Mouse (Mus musculus): ENCODE data around the gene Pcsk4. TPM values are rescaled to one million over a fixed set of nuclear protein-coding genes. Genes with fewer than 3 reads are reported as not detected.

The Pcsk4 gene
- polyA plus RNA-seq, 1 experiment from 2014 or later, result 4.9 TPM

DNA sequence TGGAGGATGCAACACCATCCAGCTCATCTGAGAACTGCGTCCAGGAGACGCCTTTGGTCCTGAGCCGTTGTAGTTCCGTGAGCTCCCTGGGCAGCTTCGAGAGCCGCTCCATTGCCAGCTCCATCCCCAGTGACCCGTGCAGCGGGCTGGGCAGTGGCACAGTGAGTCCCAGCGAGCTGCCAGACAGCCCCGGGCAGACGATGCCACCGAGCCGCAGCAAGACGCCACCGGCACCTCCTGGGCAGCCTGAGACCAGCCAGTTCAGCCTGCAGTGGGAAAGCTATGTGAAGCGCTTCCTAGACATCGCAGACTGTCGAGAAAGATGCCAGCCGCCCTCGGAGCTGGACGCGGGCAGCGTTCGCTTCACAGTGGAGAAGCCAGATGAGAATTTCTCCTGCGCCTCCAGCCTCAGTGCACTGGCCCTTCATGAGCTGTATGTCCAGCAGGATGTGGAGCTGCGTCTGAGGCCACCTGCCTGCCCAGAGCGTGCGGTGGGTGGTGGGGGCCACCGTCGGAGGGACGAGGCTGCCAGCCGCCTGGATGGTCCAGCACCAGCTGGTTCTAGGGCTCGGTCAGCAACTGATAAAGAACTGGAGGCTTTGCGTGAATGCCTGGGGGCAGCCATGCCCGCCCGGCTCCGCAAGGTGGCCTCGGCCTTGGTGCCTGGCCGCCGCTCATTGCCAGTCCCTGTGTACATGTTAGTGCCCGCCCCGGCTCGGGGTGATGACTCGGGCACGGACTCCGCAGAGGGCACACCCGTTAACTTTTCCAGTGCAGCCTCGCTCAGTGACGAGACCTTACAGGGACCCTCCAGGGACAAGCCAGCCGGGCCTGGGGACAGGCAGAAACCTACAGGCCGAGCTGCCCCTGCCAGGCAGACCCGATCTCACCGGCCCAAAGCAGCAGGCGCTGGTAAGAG lies 16.5 kb downstream of the Pcsk4 start:
- no peak for ATAC-seq (ENCODE audit: low read depth)
- peaks cover 5% of the 10 kb centered on the region for H3K4me1 ChIP-seq (ENCODE audit: control insufficient read depth, insufficient read depth, low read length)
- no peak overlapping the region for H3K27ac ChIP-seq (ENCODE audit: low read depth, low read length)
- WGBS, result 62% methylated on average over 54 of the region's 54 CpGs
- no peak overlapping the region for H3K9ac ChIP-seq (replicated peaks; ENCODE audit: low read depth, low read length)
- H3K36me3 ChIP-seq (ENCODE audit: control insufficient read depth, insufficient read depth, low read length), result peaks cover 98% of the 10 kb centered on the region
- no peaks in the 10 kb centered on the region for H3K9me3 ChIP-seq (ENCODE audit: control insufficient read depth, low read length)
- H3K4me3 ChIP-seq (ENCODE audit: low read depth, low read length), result no peak overlapping the region
- H3K27me3 ChIP-seq (ENCODE audit: control insufficient read depth, insufficient read depth, low read length), result no peaks in the 10 kb centered on the region
- H3K4me2 ChIP-seq (ENCODE audit: low read depth, low read length), result no peak overlapping the region

DNA sequence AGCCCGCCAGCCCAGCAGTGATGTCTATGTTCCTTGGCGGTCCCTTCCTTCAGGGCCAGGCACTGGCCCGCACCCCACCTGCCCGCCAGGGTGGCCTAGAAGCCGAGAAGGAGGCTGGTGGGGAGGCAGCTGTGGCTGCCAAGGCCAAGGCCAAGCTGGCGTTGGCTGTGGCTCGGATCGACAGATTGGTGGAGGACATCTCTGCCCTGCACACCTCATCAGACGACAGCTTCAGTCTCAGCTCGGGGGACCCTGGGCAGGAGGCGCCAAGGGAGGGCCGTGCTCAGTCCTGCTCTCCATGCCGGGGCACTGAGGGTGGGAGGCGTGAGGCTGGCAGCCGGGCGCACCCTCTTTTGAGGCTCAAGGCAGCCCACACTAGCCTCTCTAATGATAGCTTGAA lies 17.7 kb downstream of the Pcsk4 start:
- Histone ChIP-seq H3K9ac (replicated peaks; ENCODE audit: low read depth, low read length) (no peak overlapping the region), H3K9me3 (ENCODE audit: control insufficient read depth, low read length) (no peaks in the 10 kb centered on the region), H3K27me3 (ENCODE audit: control insufficient read depth, insufficient read depth, low read length) (no peaks in the 10 kb centered on the region), H3K27ac (ENCODE audit: low read depth, low read length) (no peak overlapping the region), H3K4me2 (ENCODE audit: low read depth, low read length) (no peak overlapping the region), H3K36me3 (ENCODE audit: control insufficient read depth, insufficient read depth, low read length) (peaks cover 98% of the 10 kb centered on the region), H3K4me1 (ENCODE audit: control insufficient read depth, insufficient read depth, low read length) (peaks cover 5% of the 10 kb centered on the region), H3K4me3 (ENCODE audit: low read depth, low read length) (no peak overlapping the region)
- ATAC-seq (ENCODE audit: low read depth), result no peak
- WGBS, result 83% methylated on average over 13 of the region's 16 CpGs

- Histone ChIP-seq H3K9ac (replicated peaks; ENCODE audit: low read depth, low read length) (0 out of 2 replicates have a peak overlapping the region, but pooled peaks have one; percentile 34), H3K4me1 (ENCODE audit: control insufficient read depth, insufficient read depth, low read length) (peaks cover 25% of the 10 kb centered on the region), H3K4me3 (ENCODE audit: low read depth, low read length) (0 out of 2 replicates have a peak overlapping the region, but pooled peaks have one; percentile 7), H3K4me2 (ENCODE audit: low read depth, low read length) (peak overlapping the region; percentile 29; the same call in 1 of the 2 replicates), H3K36me3 (ENCODE audit: control insufficient read depth, insufficient read depth, low read length) (peaks cover 64% of the 10 kb centered on the region), H3K27me3 (ENCODE audit: control insufficient read depth, insufficient read depth, low read length) (no peaks in the 10 kb centered on the region), H3K27ac (ENCODE audit: low read depth, low read length) (no peak overlapping the region), H3K9me3 (ENCODE audit: control insufficient read depth, low read length) (no peaks in the 10 kb centered on the region)
- ATAC-seq (ENCODE audit: low read depth), result no peak
- 16% methylated on average over 25 of the region's 25 CpGs for WGBS
These were observed 24.4 kb downstream of the Pcsk4 start for GRCm38 (mm10) chr10:80304862-80305261.

DNA sequence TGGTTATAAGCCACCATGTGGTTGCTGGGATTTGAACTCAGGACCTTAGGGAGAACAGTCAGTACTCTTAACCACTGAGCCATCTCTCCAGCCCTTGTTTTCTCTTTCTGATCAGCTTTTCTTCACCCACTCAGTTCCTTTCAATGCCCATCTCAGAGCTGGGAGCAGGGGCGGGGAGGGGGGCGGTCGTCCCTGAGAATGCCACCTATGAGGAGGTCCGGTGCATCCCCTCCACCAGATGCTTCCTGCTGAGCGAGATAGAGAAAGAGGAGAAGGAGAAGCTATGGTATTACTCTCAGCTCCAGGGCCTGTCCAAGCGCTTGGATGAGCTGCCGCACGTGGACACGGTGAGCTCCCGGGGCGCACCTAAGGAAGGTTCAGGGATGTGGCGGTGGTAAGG lies 24.8 kb downstream of the Pcsk4 start:
- Histone ChIP-seq H3K9ac (replicated peaks; ENCODE audit: low read depth, low read length) (peak overlapping the region; percentile 34; the same call in 1 of the 2 replicates), H3K4me3 (ENCODE audit: low read depth, low read length) (0 out of 2 replicates have a peak overlapping the region, but pooled peaks have one; percentile 7), H3K27ac (ENCODE audit: low read depth, low read length) (no peak overlapping the region), H3K9me3 (ENCODE audit: control insufficient read depth, low read length) (no peaks in the 10 kb centered on the region), H3K27me3 (ENCODE audit: control insufficient read depth, insufficient read depth, low read length) (no peaks in the 10 kb centered on the region), H3K4me2 (ENCODE audit: low read depth, low read length) (peak overlapping the region; percentile 29; the same call in 1 of the 2 replicates), H3K4me1 (ENCODE audit: control insufficient read depth, insufficient read depth, low read length) (peaks cover 25% of the 10 kb centered on the region), H3K36me3 (ENCODE audit: control insufficient read depth, insufficient read depth, low read length) (peaks cover 62% of the 10 kb centered on the region)
- 25% methylated on average over 12 of the region's 12 CpGs for whole genome bisulfite sequencing
- no peak for ATAC-seq (ENCODE audit: low read depth)

GRCm38 (mm10) chr10:80302471-80302881 lies 26.8 kb downstream of the Pcsk4 start:
- ATAC-seq (ENCODE audit: low read depth), result no peak
- Histone ChIP-seq H3K9ac (replicated peaks; ENCODE audit: low read depth, low read length) (peak overlapping the region; percentile 99), H3K27me3 (ENCODE audit: control insufficient read depth, insufficient read depth, low read length) (no peaks in the 10 kb centered on the region), H3K4me1 (ENCODE audit: control insufficient read depth, insufficient read depth, low read length) (peaks cover 37% of the 10 kb centered on the region), H3K36me3 (ENCODE audit: control insufficient read depth, insufficient read depth, low read length) (peaks cover 42% of the 10 kb centered on the region), H3K4me2 (ENCODE audit: low read depth, low read length) (peak overlapping the region; percentile 76), H3K9me3 (ENCODE audit: control insufficient read depth, low read length) (no peaks in the 10 kb centered on the region), H3K27ac (ENCODE audit: low read depth, low read length) (peak overlapping the region; percentile 99), H3K4me3 (ENCODE audit: low read depth, low read length) (peak overlapping the region; percentile 70)
- WGBS, result 16% methylated on average over 9 of the region's 9 CpGs

DNA sequence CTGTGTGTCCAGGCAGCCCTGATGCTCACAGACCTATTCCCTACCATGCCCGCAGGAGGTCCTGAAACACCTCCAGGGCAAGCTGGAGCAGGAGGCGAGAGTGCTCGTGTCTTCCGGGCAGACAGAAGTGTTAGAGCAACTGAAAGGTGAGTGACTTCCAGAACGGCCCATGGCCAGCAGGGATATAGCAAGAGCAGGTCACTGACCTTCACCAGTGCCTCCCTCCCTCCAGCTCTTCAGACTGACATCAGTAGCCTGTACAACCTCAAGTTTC lies 27.3 kb downstream of the Pcsk4 start:
- H3K4me1 ChIP-seq (ENCODE audit: control insufficient read depth, insufficient read depth, low read length), result peaks cover 40% of the 10 kb centered on the region
- peak overlapping the region; percentile 76 for H3K4me2 ChIP-seq (ENCODE audit: low read depth, low read length)
- peaks cover 38% of the 10 kb centered on the region for H3K36me3 ChIP-seq (ENCODE audit: control insufficient read depth, insufficient read depth, low read length)
- WGBS, result 58% methylated on average over 5 of the region's 5 CpGs
- H3K27ac ChIP-seq (ENCODE audit: low read depth, low read length), result peak overlapping the region; percentile 99
- H3K9me3 ChIP-seq (ENCODE audit: control insufficient read depth, low read length), result no peaks in the 10 kb centered on the region
- ATAC-seq (ENCODE audit: low read depth), result no peak
- H3K9ac ChIP-seq (replicated peaks; ENCODE audit: low read depth, low read length), result peak overlapping the region; percentile 99
- H3K4me3 ChIP-seq (ENCODE audit: low read depth, low read length), result peak overlapping the region; percentile 70
- H3K27me3 ChIP-seq (ENCODE audit: control insufficient read depth, insufficient read depth, low read length), result no peaks in the 10 kb centered on the region

GRCm38 (mm10) chr10:80301256-80302081 lies 27.8 kb downstream of the Pcsk4 start:
- H3K27me3 ChIP-seq (ENCODE audit: control insufficient read depth, insufficient read depth, low read length), result no peaks in the 10 kb centered on the region
- no peaks in the 10 kb centered on the region for H3K9me3 ChIP-seq (ENCODE audit: control insufficient read depth, low read length)
- peak overlapping the region; percentile 70 for H3K4me3 ChIP-seq (ENCODE audit: low read depth, low read length)
- 57% methylated on average over 10 of the region's 10 CpGs for WGBS
- peak overlapping the region; percentile 99 for H3K27ac ChIP-seq (ENCODE audit: low read depth, low read length)
- H3K36me3 ChIP-seq (ENCODE audit: control insufficient read depth, insufficient read depth, low read length), result peaks cover 32% of the 10 kb centered on the region
- no peak for ATAC-seq (ENCODE audit: low read depth)
- H3K4me1 ChIP-seq (ENCODE audit: control insufficient read depth, insufficient read depth, low read length), result peaks cover 46% of the 10 kb centered on the region
- H3K9ac ChIP-seq (replicated peaks; ENCODE audit: low read depth, low read length), result peak overlapping the region; percentile 99
- peak overlapping the region; percentile 76 for H3K4me2 ChIP-seq (ENCODE audit: low read depth, low read length)

GRCm38 (mm10) chr10:80300672-80301181 lies 28.6 kb downstream of the Pcsk4 start:
- Histone ChIP-seq H3K36me3 (ENCODE audit: control insufficient read depth, insufficient read depth, low read length) (peaks cover 25% of the 10 kb centered on the region), H3K9me3 (ENCODE audit: control insufficient read depth, low read length) (no peaks in the 10 kb centered on the region), H3K4me2 (ENCODE audit: low read depth, low read length) (peak overlapping the region; percentile 76), H3K27ac (ENCODE audit: low read depth, low read length) (peak overlapping the region; percentile 99), H3K4me1 (ENCODE audit: control insufficient read depth, insufficient read depth, low read length) (peaks cover 48% of the 10 kb centered on the region), H3K4me3 (ENCODE audit: low read depth, low read length) (peak overlapping the region; percentile 70), H3K9ac (replicated peaks; ENCODE audit: low read depth, low read length) (peak overlapping the region; percentile 99), H3K27me3 (ENCODE audit: control insufficient read depth, insufficient read depth, low read length) (no peaks in the 10 kb centered on the region)
- ATAC-seq (ENCODE audit: low read depth), result peak; percentile 81
- WGBS, result 8% methylated on average over 11 of the region's 11 CpGs
